Mouse (Mus musculus) neural tube, embryonic 12.5 days (tissue): ENCODE data around the gene Zfp1. TPM values are rescaled to one million over a fixed set of nuclear protein-coding genes. Genes with fewer than 3 reads are reported as not detected.

Source experiments
- ATAC-seq: fragments of 200-750 bp; cut with Nextera tagmentation; 2 replicates; pipeline ENCODE4 v1.8.0; 2017; ENCODE audit warnings: low read depth, mild to moderate bottlenecking, moderate TSS enrichment, moderate library complexity; ENCODE audit not compliant: low FRiP score
- H3K27ac ChIP-seq: fragments of 300-500 bp; sonication (generic); 2 replicates; pipeline ENCODE4 v1.5.1; 2016
- H3K27me3 ChIP-seq: fragments of 300-500 bp; sonication (generic); replicated peaks from 2 replicates; pipeline ENCODE4 v1.6.1; 2016; ENCODE audit warnings: mild to moderate bottlenecking
- H3K36me3 ChIP-seq: fragments of 300-500 bp; sonication (generic); 2 replicates; pipeline ENCODE4 v1.6.1; 2016; ENCODE audit warnings: mild to moderate bottlenecking
- H3K4me1 ChIP-seq: fragments of 300-500 bp; sonication (generic); 2 replicates; pipeline ENCODE4 v1.6.1; 2016
- H3K4me2 ChIP-seq: fragments of 300-500 bp; sonication (generic); replicated peaks from 2 replicates; pipeline ENCODE4 v1.6.1; 2016; ENCODE audit warnings: mild to moderate bottlenecking
- H3K4me3 ChIP-seq: fragments of 300-500 bp; sonication (generic); 2 replicates; pipeline ENCODE4 v1.5.1; 2016
- H3K9ac ChIP-seq: fragments of 300-500 bp; sonication (generic); 2 replicates; pipeline ENCODE4 v1.6.1; 2016; ENCODE audit warnings: mild to moderate bottlenecking
- H3K9me3 ChIP-seq: fragments of 300-500 bp; sonication (generic); 2 replicates; pipeline ENCODE4 v1.6.1; 2016; ENCODE audit warnings: mild to moderate bottlenecking
- WGBS: fragments of 180-500 bp; shearing (Covaris S2); methylation state at CpG from one replicate; pipeline ENCODE4 v1.1.7; 2016; 5-methylcytosine and 5-hydroxymethylcytosine counted together
- polyA plus RNA-seq: library from polyadenylated mRNA; unstranded; fragments of >200 nt; fragmentation: Nextera tagmentation; extraction: Ambion mirVana; gene quantifications from 2 replicates; pipeline ENCODE4 v1.2.1, GENCODE M21; 2016

Zfp1 gene
- 22.0 and 25.4 TPM in 2 replicates for polyA plus RNA-seq

GRCm38 (mm10) chr8:111643264-111644141, at the start of gene Zfp1:
Gene Zfp1 (plus strand): TSS chr8:111643401.
- Histone ChIP-seq H3K4me3 (peak within 1 kb of the TSS; percentile 74), H3K27me3 (no peaks in the 10 kb centered on the region), H3K27ac (peak within 1 kb of the TSS; percentile 80), H3K4me2 (peak within 1 kb of the TSS; percentile 57), H3K4me1 (peaks cover 9% of the 10 kb centered on the region), H3K9ac (peak within 1 kb of the TSS; percentile 81), H3K9me3 (no peaks in the 10 kb centered on the region), H3K36me3 (no peaks in the 10 kb centered on the region)
- WGBS = under 1% methylated on average over 75 of the region's 75 CpGs
- peak; percentile 99 for ATAC-seq

GRCm38 (mm10) chr8:111594044-111594840, 49.0 kb upstream of the Zfp1 start:
- no peak overlapping the region for H3K4me3 ChIP-seq
- ATAC-seq = no peak
- peaks cover 56% of the 10 kb centered on the region for H3K4me1 ChIP-seq
- no peak overlapping the region for H3K4me2 ChIP-seq
- no peaks in the 10 kb centered on the region for H3K9me3 ChIP-seq
- no peaks in the 10 kb centered on the region; the same call in 1 of the 2 replicates for H3K36me3 ChIP-seq
- no peak overlapping the region for H3K9ac ChIP-seq
- H3K27me3 ChIP-seq = no peaks in the 10 kb centered on the region
- H3K27ac ChIP-seq = no peak overlapping the region; the same call in 1 of the 2 replicates
- 86% methylated on average over 3 of the region's 3 CpGs for WGBS

GRCm38 (mm10) chr8:111594951-111595350, 48.2 kb upstream of the Zfp1 start:
- Histone ChIP-seq H3K9me3 (no peaks in the 10 kb centered on the region), H3K4me1 (peaks cover 56% of the 10 kb centered on the region), H3K36me3 (no peaks in the 10 kb centered on the region; the same call in 1 of the 2 replicates), H3K4me3 (no peak overlapping the region), H3K27me3 (no peaks in the 10 kb centered on the region), H3K4me2 (no peak overlapping the region), H3K27ac (no peak overlapping the region), H3K9ac (no peak overlapping the region)
- 88% methylated on average over 2 of the region's 2 CpGs for WGBS
- ATAC-seq = no peak

- no peak overlapping the region for H3K4me2 ChIP-seq
- H3K27ac ChIP-seq = no peak overlapping the region
- H3K4me1 ChIP-seq = peaks cover 56% of the 10 kb centered on the region
- WGBS = 88% methylated on average over 15 of the region's 15 CpGs
- H3K9me3 ChIP-seq = no peaks in the 10 kb centered on the region
- H3K4me3 ChIP-seq = no peak overlapping the region
- ATAC-seq = no peak
- no peaks in the 10 kb centered on the region; the same call in 1 of the 2 replicates for H3K36me3 ChIP-seq
- no peak overlapping the region for H3K9ac ChIP-seq
- no peaks in the 10 kb centered on the region for H3K27me3 ChIP-seq
Observed at GRCm38 (mm10) chr8:111595712-111596484, 47.3 kb upstream of the Zfp1 start.

- Histone ChIP-seq H3K9ac (no peak overlapping the region), H3K4me2 (no peak overlapping the region), H3K27ac (no peak overlapping the region), H3K36me3 (no peaks in the 10 kb centered on the region; the same call in 1 of the 2 replicates), H3K4me3 (no peak overlapping the region), H3K9me3 (no peaks in the 10 kb centered on the region), H3K4me1 (peaks cover 55% of the 10 kb centered on the region), H3K27me3 (no peaks in the 10 kb centered on the region)
- ATAC-seq = no peak
- 66% methylated on average over 3 of the region's 3 CpGs for WGBS
Observed at GRCm38 (mm10) chr8:111596485-111596821, 46.7 kb upstream of the Zfp1 start.

GRCm38 (mm10) chr8:111597310-111597709, 45.9 kb upstream of the Zfp1 start:
- Histone ChIP-seq H3K4me2 (no peak overlapping the region), H3K27me3 (no peaks in the 10 kb centered on the region), H3K27ac (no peak overlapping the region), H3K9me3 (no peaks in the 10 kb centered on the region), H3K4me1 (peaks cover 47% of the 10 kb centered on the region), H3K4me3 (no peak overlapping the region), H3K36me3 (no peaks in the 10 kb centered on the region), H3K9ac (no peak overlapping the region)
- WGBS = 34% methylated on average over 1 of the region's 1 CpGs
- no peak for ATAC-seq

- no peaks in the 10 kb centered on the region for H3K9me3 ChIP-seq
- WGBS = 88% methylated on average over 9 of the region's 9 CpGs
- peaks cover 25% of the 10 kb centered on the region for H3K4me1 ChIP-seq
- no peak overlapping the region for H3K4me3 ChIP-seq
- H3K9ac ChIP-seq = no peak overlapping the region
- no peak overlapping the region for H3K27ac ChIP-seq
- no peaks in the 10 kb centered on the region for H3K36me3 ChIP-seq
- no peak overlapping the region for H3K4me2 ChIP-seq
- no peaks in the 10 kb centered on the region for H3K27me3 ChIP-seq
- ATAC-seq = no peak
Observed at GRCm38 (mm10) chr8:111599707-111600444, 43.3 kb upstream of the Zfp1 start.

GRCm38 (mm10) chr8:111602050-111602449, 41.2 kb upstream of the Zfp1 start:
- no peak for ATAC-seq
- Histone ChIP-seq H3K9ac (no peak overlapping the region), H3K4me1 (peaks cover 8% of the 10 kb centered on the region; the same call in 1 of the 2 replicates), H3K27me3 (no peaks in the 10 kb centered on the region), H3K4me3 (no peak overlapping the region), H3K36me3 (no peaks in the 10 kb centered on the region), H3K4me2 (no peak overlapping the region), H3K9me3 (no peaks in the 10 kb centered on the region), H3K27ac (no peak overlapping the region)
- 98% methylated on average over 4 of the region's 4 CpGs for WGBS

GRCm38 (mm10) chr8:111604986-111605385, 38.2 kb upstream of the Zfp1 start:
- H3K9ac ChIP-seq = no peak overlapping the region
- no peaks in the 10 kb centered on the region for H3K9me3 ChIP-seq
- no peaks in the 10 kb centered on the region for H3K36me3 ChIP-seq
- H3K27me3 ChIP-seq = no peaks in the 10 kb centered on the region
- no peak for ATAC-seq
- no peak overlapping the region for H3K27ac ChIP-seq
- no peak overlapping the region for H3K4me2 ChIP-seq
- H3K4me3 ChIP-seq = no peak overlapping the region
- WGBS = 90% methylated on average over 2 of the region's 2 CpGs
- no peaks in the 10 kb centered on the region for H3K4me1 ChIP-seq

- WGBS = 92% methylated on average over 9 of the region's 9 CpGs
- no peaks in the 10 kb centered on the region for H3K27me3 ChIP-seq
- no peaks in the 10 kb centered on the region for H3K4me1 ChIP-seq
- no peak overlapping the region for H3K4me2 ChIP-seq
- no peak overlapping the region for H3K27ac ChIP-seq
- no peaks in the 10 kb centered on the region for H3K9me3 ChIP-seq
- no peaks in the 10 kb centered on the region for H3K36me3 ChIP-seq
- no peak overlapping the region for H3K9ac ChIP-seq
- ATAC-seq = no peak
- no peak overlapping the region for H3K4me3 ChIP-seq
Observed at GRCm38 (mm10) chr8:111606961-111607360, 36.2 kb upstream of the Zfp1 start.

- Histone ChIP-seq H3K36me3 (peaks cover 3% of the 10 kb centered on the region; the same call in 1 of the 2 replicates), H3K27me3 (no peaks in the 10 kb centered on the region), H3K4me3 (no peak overlapping the region), H3K9me3 (no peaks in the 10 kb centered on the region), H3K27ac (no peak overlapping the region), H3K9ac (no peak overlapping the region), H3K4me1 (no peaks in the 10 kb centered on the region), H3K4me2 (no peak overlapping the region)
- ATAC-seq = no peak
- 95% methylated on average over 7 of the region's 7 CpGs for WGBS
Observed at GRCm38 (mm10) chr8:111607414-111607813, 35.8 kb upstream of the Zfp1 start.
